Mouse (Mus musculus): ENCODE results near the gene Ube2cbp. TPM values are rescaled to one million over a fixed set of nuclear protein-coding genes. Genes with fewer than 3 reads are reported as not detected.

Ube2cbp gene
- total and polyA plus RNA-seq, 3 experiments, result 3.3 to 6.4 (median 5.5) TPM

- no peak for TF ChIP-seq KAT2A (IDR thresholded peaks at IDR 0.05; ENCODE audit: insufficient replicate concordance, low read length)
Measured at GRCm38 (mm10) chr9:86464151-86465105, at the start of gene Ube2cbp (continued).

DNA sequence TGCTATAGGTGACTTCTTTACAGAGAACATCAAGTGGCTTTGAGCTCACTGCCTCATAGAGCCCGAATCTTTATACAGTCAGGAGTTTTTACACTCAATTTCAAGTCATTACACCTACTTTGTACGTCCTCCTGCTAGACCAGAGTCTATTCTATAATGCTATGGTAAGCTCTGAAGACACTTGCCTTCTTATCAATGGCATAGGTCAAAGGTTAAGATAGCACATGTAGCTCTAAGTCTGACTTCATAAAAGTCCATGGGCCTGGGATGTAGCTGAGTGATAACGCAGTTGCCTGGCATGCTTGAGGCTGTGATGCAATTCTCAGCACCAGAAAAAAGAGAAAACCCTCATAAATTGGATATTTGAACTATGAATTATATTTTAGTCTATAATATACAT lies 49.6 kb upstream of the Ube2cbp start:
- no peak overlapping the region for H3K27ac ChIP-seq (ENCODE audit: insufficient read depth, low read depth)
- no peaks in the 10 kb centered on the region for H3K9me3 ChIP-seq (replicated peaks; ENCODE audit: low read length)
- DNase-seq (ENCODE audit: extremely low read depth), result no peak
- no peaks in the 10 kb centered on the region for H3K27me3 ChIP-seq (replicated peaks)
- dilution Hi-C loops (cut with MboI; ENCODE audit: extremely low pct_ligation_motif_present, extremely low pct_unique_long_range_greater_than_20kb, low sequenced_read_pairs), result no loop called here
- in situ Hi-C loops (cut with MboI; ENCODE audit: low pct_ligation_motif_present, low pct_unique_long_range_greater_than_20kb, low sequenced_read_pairs), result no loop called here
- H3K9ac ChIP-seq (ENCODE audit: insufficient read depth, low read depth), result no peak overlapping the region
- H3K4me3 ChIP-seq (replicated peaks in 1 of 3; ENCODE audit: low read depth in 2 of 3, low read length in 2 of 3, poor library complexity in 1 of 3), result no peak overlapping the region
- no peaks in the 10 kb centered on the region; a peak in 1 of 4 replicates for H3K4me1 ChIP-seq (ENCODE audit: control insufficient read depth in 1 of 2, insufficient read depth in 2 of 2)
- H3K4me2 ChIP-seq (ENCODE audit: insufficient read depth, low read depth, poor library complexity, severe bottlenecking), result no peak overlapping the region
- H3K36me3 ChIP-seq (replicated peaks in 1 of 2; ENCODE audit: control insufficient read depth in 1 of 2, insufficient read depth in 1 of 2, low read length in 1 of 2), result peaks cover 42 to 66% of the 10 kb centered on the region in 2 experiments
- TF ChIP-seq ZKSCAN1 (IDR thresholded peaks at IDR 0.05; ENCODE audit: borderline replicate concordance, low read depth, low read length), result no peak
- no peak for TF ChIP-seq CHD1 (IDR thresholded peaks at IDR 0.05; ENCODE audit: low read depth, low read length)
- TF ChIP-seq TCF12 (IDR thresholded peaks at IDR 0.05; ENCODE audit: low read depth, low read length), result no peak
- H3K79me2 ChIP-seq (replicated peaks; ENCODE audit: control insufficient read depth, extremely low read depth, insufficient read depth, poor library complexity, severe bottlenecking), result no peaks in the 10 kb centered on the region

GRCm38 (mm10) chr9:86513733-86514132 lies 49.0 kb upstream of the Ube2cbp start:
- dilution Hi-C loops (cut with MboI; ENCODE audit: extremely low pct_ligation_motif_present, extremely low pct_unique_long_range_greater_than_20kb, low sequenced_read_pairs) (no loop called here), in situ Hi-C loops (cut with MboI; ENCODE audit: low pct_ligation_motif_present, low pct_unique_long_range_greater_than_20kb, low sequenced_read_pairs) (no loop called here)
- Histone ChIP-seq H3K36me3 (replicated peaks in 1 of 2; ENCODE audit: control insufficient read depth in 1 of 2, insufficient read depth in 1 of 2, low read length in 1 of 2) (peaks cover 39 to 65% of the 10 kb centered on the region in 2 experiments), H3K27me3 (replicated peaks) (no peaks in the 10 kb centered on the region), H3K4me1 (ENCODE audit: control insufficient read depth in 1 of 2, insufficient read depth in 2 of 2) (no peaks in the 10 kb centered on the region; a peak in 1 of 4 replicates), H3K4me3 (replicated peaks in 1 of 3; ENCODE audit: low read depth in 2 of 3, low read length in 2 of 3, poor library complexity in 1 of 3) (no peak overlapping the region), H3K9ac (ENCODE audit: insufficient read depth, low read depth) (no peak overlapping the region), H3K9me3 (replicated peaks; ENCODE audit: low read length) (no peaks in the 10 kb centered on the region), H3K27ac (ENCODE audit: insufficient read depth, low read depth) (no peak overlapping the region), H3K79me2 (replicated peaks; ENCODE audit: control insufficient read depth, extremely low read depth, insufficient read depth, poor library complexity, severe bottlenecking) (no peaks in the 10 kb centered on the region), H3K4me2 (ENCODE audit: insufficient read depth, low read depth, poor library complexity, severe bottlenecking) (no peak overlapping the region)
- TF ChIP-seq ZC3H11A (IDR thresholded peaks at IDR 0.05; ENCODE audit: low read depth, low read length) (no peak), MAZ (IDR thresholded peaks at IDR 0.05; ENCODE audit: low read depth, low read length) (no peak), ZKSCAN1 (IDR thresholded peaks at IDR 0.05; ENCODE audit: borderline replicate concordance, low read depth, low read length) (no peak), MEF2A (IDR thresholded peaks at IDR 0.05; ENCODE audit: borderline replicate concordance, low read depth, low read length) (no peak), MAX (IDR thresholded peaks at IDR 0.05; ENCODE audit: low read length) (no peak), PAX5 (IDR thresholded peaks at IDR 0.05; ENCODE audit: low read length) (no peak), NELFE (IDR thresholded peaks at IDR 0.05; ENCODE audit: low read depth, low read length) (no peak)
- DNase-seq (ENCODE audit: extremely low read depth), result no peak

All from CH12.LX (cell line).